Comparison of ENCODE assay signal across 8 mouse cellular contexts in genomic region chrX:60825181-60826080, GRCm38 (mm10).
A peak's percentile ranks its signal among the peaks of the same experiment; 100 is the strongest.
DNase-seq lines count a peak whose midpoint lies in the region; ATAC-seq lines count a peak whose summit lies in the region.

No protein-coding gene starts in this region.

- H3K9me3 ChIP-seq in forebrain, embryonic 14.5 days (replicated peaks; ENCODE audit: control insufficient read depth, low read length): no peaks in the 10 kb centered on the region
- no peaks in the 10 kb centered on the region for H3K9me3 ChIP-seq in forebrain, embryonic 12.5 days
- no peaks in the 10 kb centered on the region for H3K9me3 ChIP-seq in midbrain, embryonic 13.5 days
- H3K9me3 ChIP-seq in midbrain, embryonic 11.5 days (ENCODE audit: control insufficient read depth, low read length): no peaks in the 10 kb centered on the region

- no peak overlapping the region for H3K27ac ChIP-seq in forebrain, embryonic 14.5 days (ENCODE audit: low read depth, low read length)
- no peak overlapping the region for H3K27ac ChIP-seq in forebrain, embryonic 12.5 days
- no peak overlapping the region for H3K27ac ChIP-seq in midbrain, embryonic 13.5 days
- no peak overlapping the region for H3K27ac ChIP-seq in midbrain, embryonic 11.5 days (ENCODE audit: low read depth, low read length)

- 60% methylated on average over 9 of the region's 9 CpGs for WGBS in forebrain, embryonic 14.5 days
- 76% methylated on average over 9 of the region's 9 CpGs for WGBS in forebrain, embryonic 12.5 days
- WGBS in midbrain, embryonic 13.5 days: 71% methylated on average over 9 of the region's 9 CpGs
- WGBS in midbrain, embryonic 11.5 days: 83% methylated on average over 9 of the region's 9 CpGs

- no peaks in the 10 kb centered on the region for H3K36me3 ChIP-seq in forebrain, embryonic 14.5 days (ENCODE audit: control insufficient read depth, insufficient read depth, low read length)
- no peaks in the 10 kb centered on the region for H3K36me3 ChIP-seq in forebrain, embryonic 12.5 days (replicated peaks)
- no peaks in the 10 kb centered on the region for H3K36me3 ChIP-seq in midbrain, embryonic 13.5 days
- no peaks in the 10 kb centered on the region for H3K36me3 ChIP-seq in midbrain, embryonic 11.5 days (ENCODE audit: control insufficient read depth, insufficient read depth, low read length)

- H3K4me1 ChIP-seq in forebrain, embryonic 14.5 days (ENCODE audit: control insufficient read depth, insufficient read depth, low read length): peaks cover 2% of the 10 kb centered on the region; the same call in 1 of the 2 replicates
- H3K4me1 ChIP-seq in forebrain, embryonic 12.5 days: no peaks in the 10 kb centered on the region
- H3K4me1 ChIP-seq in midbrain, embryonic 13.5 days (replicated peaks): no peaks in the 10 kb centered on the region
- no peaks in the 10 kb centered on the region for H3K4me1 ChIP-seq in midbrain, embryonic 11.5 days (ENCODE audit: control insufficient read depth, insufficient read depth, low read length)

- H3K27me3 ChIP-seq in forebrain, embryonic 14.5 days (replicated peaks; ENCODE audit: control insufficient read depth, insufficient read depth, low read length): no peaks in the 10 kb centered on the region
- no peaks in the 10 kb centered on the region for H3K27me3 ChIP-seq in forebrain, embryonic 12.5 days
- H3K27me3 ChIP-seq in midbrain, embryonic 13.5 days: no peaks in the 10 kb centered on the region
- H3K27me3 ChIP-seq in midbrain, embryonic 11.5 days (ENCODE audit: control insufficient read depth, insufficient read depth, low read length): no peaks in the 10 kb centered on the region

- no peak overlapping the region for H3K4me3 ChIP-seq in forebrain, embryonic 14.5 days (ENCODE audit: low read depth, low read length)
- no peak overlapping the region for H3K4me3 ChIP-seq in forebrain, embryonic 12.5 days (replicated peaks)
- H3K4me3 ChIP-seq in midbrain, embryonic 13.5 days (replicated peaks): no peak overlapping the region
- no peak overlapping the region for H3K4me3 ChIP-seq in midbrain, embryonic 11.5 days (ENCODE audit: low read depth, low read length)

- peak; percentile 86 for ATAC-seq in forebrain, embryonic 14.5 days
- ATAC-seq in forebrain, embryonic 12.5 days (ENCODE audit: low FRiP score): no peak
- peak; percentile 75 for ATAC-seq in midbrain, embryonic 13.5 days
- ATAC-seq in midbrain, embryonic 11.5 days (ENCODE audit: low FRiP score): no peak

- DNase-seq in forebrain, embryonic 14.5 days (ENCODE audit: low spot score): peak; percentile 65
- DNase-seq in midbrain, embryonic 11.5 days (ENCODE audit: low spot score, missing footprints): no peak
- DNase-seq in gastrocnemius, postnatal 25 days: peak; percentile 9
- peak; percentile 24 to 27 for DNase-seq in layer of hippocampus, postnatal 36 days
- DNase-seq in testis, postnatal 10 days (ENCODE audit: low spot score): peak; percentile 65
- no peak for DNase-seq in B cell, adult 2 months

- H3K4me2 ChIP-seq in forebrain, embryonic 14.5 days (ENCODE audit: low read length): no peak overlapping the region
- no peak overlapping the region for H3K4me2 ChIP-seq in forebrain, embryonic 12.5 days
- no peak overlapping the region for H3K4me2 ChIP-seq in midbrain, embryonic 13.5 days (replicated peaks)
- H3K4me2 ChIP-seq in midbrain, embryonic 11.5 days: no peak overlapping the region

- H3K9ac ChIP-seq in forebrain, embryonic 14.5 days (ENCODE audit: low read length): no peak overlapping the region
- no peak overlapping the region for H3K9ac ChIP-seq in forebrain, embryonic 12.5 days
- H3K9ac ChIP-seq in midbrain, embryonic 13.5 days (replicated peaks): no peak overlapping the region
- no peak overlapping the region for H3K9ac ChIP-seq in midbrain, embryonic 11.5 days (ENCODE audit: low read length)

Comparison
In these comparisons a context has a peak if more than half of its experiments do, and no peak if none do; other contexts are left out.
1. ATAC-seq: peak in forebrain, embryonic 14.5 days (single experiment) and midbrain, embryonic 13.5 days (single experiment); none in forebrain, embryonic 12.5 days (single experiment) and midbrain, embryonic 11.5 days (single experiment).
2. DNase-seq: peak in forebrain, embryonic 14.5 days (single experiment), gastrocnemius, postnatal 25 days (single experiment), layer of hippocampus, postnatal 36 days (2 of 2) and testis, postnatal 10 days (single experiment); none in midbrain, embryonic 11.5 days (single experiment) and B cell, adult 2 months (0 of 2).